In the genomic region with DNA sequence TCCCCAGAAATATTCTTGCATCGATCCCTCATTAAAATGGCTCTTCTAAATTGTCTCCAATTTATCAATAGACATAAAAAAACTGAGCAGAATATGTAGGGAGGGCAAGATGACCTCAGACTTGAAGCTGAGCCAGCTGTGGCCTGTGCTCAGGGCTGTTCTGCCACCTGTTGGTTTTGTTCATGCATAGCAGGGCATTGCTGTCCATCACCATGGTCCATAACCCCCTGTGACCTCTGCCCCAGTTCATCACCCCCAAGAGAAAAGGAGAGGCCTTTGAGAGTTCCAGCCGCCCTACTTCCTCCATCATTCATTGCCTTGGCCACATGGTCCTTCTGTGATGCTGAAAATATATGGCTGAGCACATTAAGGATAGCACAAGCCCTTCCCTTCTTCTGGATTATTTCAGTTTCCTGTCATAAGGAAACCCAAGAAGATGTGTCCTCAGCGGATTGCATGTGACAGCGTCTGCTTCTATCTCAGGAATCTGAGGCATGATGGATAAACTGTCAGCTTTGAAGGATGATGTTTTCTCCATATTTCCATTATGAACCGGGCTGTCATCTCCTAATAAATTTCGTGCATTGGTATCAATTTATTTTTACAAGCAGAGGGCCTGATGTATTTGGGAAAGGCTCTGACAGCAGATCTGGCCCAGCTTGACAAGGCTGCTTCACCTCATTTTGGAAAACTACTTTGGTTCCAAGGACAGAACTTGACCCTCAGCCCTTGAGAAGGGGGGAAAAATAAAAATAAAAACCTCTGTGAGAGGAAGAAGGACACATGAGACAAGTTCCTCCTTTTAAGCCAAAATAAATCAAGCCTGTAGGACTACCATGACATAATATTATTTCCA, we compare ENCODE assay signal across 7 mouse cellular contexts.
DNase-seq lines count a peak whose midpoint lies in the region; ATAC-seq and TF ChIP-seq lines count a peak whose summit lies in the region.

No protein-coding gene starts in this region.

- H3K36me3 ChIP-seq in CH12.LX (replicated peaks in 1 of 2; ENCODE audit: control insufficient read depth in 1 of 2, insufficient read depth in 1 of 2, low read length in 1 of 2): no peaks in the 10 kb centered on the region
- H3K36me3 ChIP-seq in limb, embryonic 11.5 days (ENCODE audit: control insufficient read depth, insufficient read depth, low read length): no peaks in the 10 kb centered on the region

- no peaks in the 10 kb centered on the region for H3K79me2 ChIP-seq in CH12.LX (replicated peaks; ENCODE audit: control insufficient read depth, extremely low read depth, insufficient read depth, poor library complexity, severe bottlenecking)

- DNase-seq in 416B (ENCODE audit: low read depth) (peak; percentile 36), CH12.LX (ENCODE audit: extremely low read depth) (peak; percentile 22)
- peak; percentile 46 for DNase-seq in limb, embryonic 11.5 days (ENCODE audit: low spot score)
- no peak for DNase-seq in right cerebral cortex, adult 2 months (ENCODE audit: low spot score in 2 of 2)
- DNase-seq in cerebellum, postnatal 4 days (ENCODE audit: low spot score in 2 of 2): no peak
- DNase-seq in B cell, adult 2 months: no peak

- peak; percentile 50 for TF ChIP-seq RAD21 in CH12.LX (IDR thresholded peaks at IDR 0.05; ENCODE audit: low read depth, low read length)

- H3K9me3 ChIP-seq in CH12.LX (replicated peaks; ENCODE audit: low read length): no peaks in the 10 kb centered on the region
- H3K9me3 ChIP-seq in limb, embryonic 11.5 days (ENCODE audit: control insufficient read depth, low read length): no peaks in the 10 kb centered on the region

- dilution Hi-C loops in CH12.LX (cut with MboI; ENCODE audit: extremely low pct_ligation_motif_present, extremely low pct_unique_long_range_greater_than_20kb, low sequenced_read_pairs): no loop called here

- peak; percentile 41 to 55; a peak in 3 of 4 replicates for TF ChIP-seq CTCF in CH12.LX (conservative IDR thresholded peaks at IDR 0.05 in 1 of 2, IDR thresholded peaks at IDR 0.05 in 1 of 2; ENCODE audit: low read depth in 2 of 2, low read length in 2 of 2)
- peak; percentile 54; the same call in 1 of the 2 replicates for TF ChIP-seq CTCF in embryonic fibroblast, embryonic 13.5 days (IDR thresholded peaks at IDR 0.05; ENCODE audit: borderline replicate concordance, insufficient read depth, low read length)

- 62% methylated on average over 6 of the region's 6 CpGs for WGBS in limb, embryonic 11.5 days

- no peaks in the 10 kb centered on the region for H3K4me1 ChIP-seq in CH12.LX (ENCODE audit: control insufficient read depth in 1 of 2, insufficient read depth in 2 of 2)
- peaks cover 12% of the 10 kb centered on the region for H3K4me1 ChIP-seq in embryonic fibroblast, embryonic 13.5 days (ENCODE audit: control insufficient read depth, insufficient read depth, low read length)
- H3K4me1 ChIP-seq in limb, embryonic 11.5 days (ENCODE audit: control insufficient read depth, insufficient read depth, low read length): peaks cover 13% of the 10 kb centered on the region

- no peak for ATAC-seq in limb, embryonic 11.5 days (ENCODE audit: insufficient number of reproducible peaks, low FRiP score, low TSS enrichment, low read depth)

- no peak overlapping the region for H3K9ac ChIP-seq in CH12.LX (ENCODE audit: insufficient read depth, low read depth)
- no peak overlapping the region for H3K9ac ChIP-seq in limb, embryonic 11.5 days (ENCODE audit: low read length)

- H3K27me3 ChIP-seq in CH12.LX (replicated peaks): no peaks in the 10 kb centered on the region
- no peaks in the 10 kb centered on the region for H3K27me3 ChIP-seq in limb, embryonic 11.5 days (ENCODE audit: control insufficient read depth, insufficient read depth, low read length)

- H3K4me2 ChIP-seq in CH12.LX (ENCODE audit: insufficient read depth, low read depth, poor library complexity, severe bottlenecking): no peak overlapping the region
- no peak overlapping the region for H3K4me2 ChIP-seq in limb, embryonic 11.5 days (ENCODE audit: low read depth, severe bottlenecking)

- H3K4me3 ChIP-seq in CH12.LX (replicated peaks in 1 of 3; ENCODE audit: low read depth in 2 of 3, low read length in 2 of 3, poor library complexity in 1 of 3): no peak overlapping the region
- H3K4me3 ChIP-seq in embryonic fibroblast, embryonic 13.5 days (ENCODE audit: insufficient read depth, low read length): no peak overlapping the region
- no peak overlapping the region for H3K4me3 ChIP-seq in limb, embryonic 11.5 days (ENCODE audit: low read depth, low read length)

- no peak overlapping the region for H3K27ac ChIP-seq in CH12.LX (ENCODE audit: insufficient read depth, low read depth)
- H3K27ac ChIP-seq in embryonic fibroblast, embryonic 13.5 days (ENCODE audit: insufficient read depth, low read length): peak overlapping the region; percentile 39
- no peak overlapping the region for H3K27ac ChIP-seq in limb, embryonic 11.5 days (replicated peaks; ENCODE audit: low read depth, low read length)

- in situ Hi-C loops in CH12.LX (cut with MboI; ENCODE audit: low pct_ligation_motif_present, low pct_unique_long_range_greater_than_20kb, low sequenced_read_pairs): loop anchor here (25.0 kb wide), 1 partner anchor 220 kb away; no protein-coding TSS in a partner anchor

- TF ChIP-seq EP300 in CH12.LX (IDR thresholded peaks at IDR 0.05; ENCODE audit: low read length): no peak

- TF ChIP-seq POLR2A in CH12.LX (IDR thresholded peaks at IDR 0.05; ENCODE audit: low read depth, low read length): no peak
- TF ChIP-seq POLR2A in embryonic fibroblast, embryonic 13.5 days (IDR thresholded peaks at IDR 0.05; ENCODE audit: low read depth, low read length): no peak

TF ChIP-seq in CH12.LX, 34 proteins besides CTCF, POLR2A, EP300 and RAD21:
- TF ChIP-seq SMC3 (IDR thresholded peaks at IDR 0.05; ENCODE audit: low read depth, low read length) (peak; percentile 39), TCF12 (IDR thresholded peaks at IDR 0.05; ENCODE audit: low read depth, low read length) (no peak), USF2 (conservative IDR thresholded peaks at IDR 0.05; ENCODE audit: low read depth, low read length) (no peak), MXI1 (IDR thresholded peaks at IDR 0.05; ENCODE audit: low read depth, low read length) (no peak)

Comparison
In these comparisons a context has a peak if more than half of its experiments do, and no peak if none do; other contexts are left out.
1. DNase-seq: peak in 416B (single experiment), CH12.LX (single experiment) and limb, embryonic 11.5 days (single experiment); none in right cerebral cortex, adult 2 months (0 of 2), cerebellum, postnatal 4 days (0 of 2) and B cell, adult 2 months (0 of 2).